Mouse (Mus musculus) cortical plate, adult 2 months (tissue): ENCODE results near the gene Camta1.

Experiments
- CTCF ChIP-seq: fragments of 200-500 bp; IDR thresholded peaks from 2 replicates; pipeline ENCODE4 v1.5.1; 2011; ENCODE audit warnings: mild to moderate bottlenecking, control low read depth, low read length; ENCODE audit not compliant: insufficient read depth; ENCODE audit errors: extremely low read depth
- POLR2A ChIP-seq: fragments of 200-500 bp; IDR thresholded peaks from 2 replicates; pipeline ENCODE4 v1.6.1; 2011; ENCODE audit warnings: mild to moderate bottlenecking, low read length, control low read depth; ENCODE audit not compliant: insufficient read depth; ENCODE audit errors: extremely low read depth

GRCm38 (mm10) chr4:151306311-151306765 lies 555.3 kb downstream of the Camta1 start:
- TF ChIP-seq CTCF: no peak
- TF ChIP-seq POLR2A: no peak
